Mouse (Mus musculus) CD4-positive, CD25-positive, alpha-beta regulatory T cell, adult 4 months (primary cell): Measurements from ENCODE around the gene Kcnab2. TPM values are rescaled to one million over a fixed set of nuclear protein-coding genes. Genes with fewer than 3 reads are reported as not detected.

ENCODE experiments used
- ATAC-seq: one replicate; pipeline ENCODE4 v1.8.0; 2017
- polyA plus RNA-seq, 2 experiments: library from polyadenylated mRNA; unstranded; fragments of 100-300 nt; shearing (Covaris generic); gene quantifications; one replicate each; pipeline ENCODE4 v1.2.1; 2017

Gene Kcnab2
- polyA plus RNA-seq, 2 experiments from 2014 or later: 99.7 to 140 TPM

DNA sequence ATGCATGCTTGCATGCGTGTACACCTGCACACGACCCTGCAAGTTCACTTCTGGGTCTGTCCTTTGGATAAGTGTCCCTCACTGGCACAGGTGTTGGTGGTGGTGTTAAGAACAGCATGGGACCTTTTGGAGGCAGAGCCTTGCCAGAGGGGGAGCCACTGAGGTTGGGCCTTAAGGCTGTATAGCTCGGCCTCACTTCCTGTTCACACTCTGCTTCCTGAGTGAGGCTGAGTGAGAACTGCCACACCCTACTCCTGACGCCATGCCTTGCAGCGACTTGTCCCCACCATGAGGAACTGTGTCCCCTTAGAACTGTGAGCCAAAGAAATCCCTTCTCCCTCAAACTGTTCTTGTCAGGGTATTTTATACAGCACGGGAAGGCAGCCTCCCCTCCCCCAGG lies 26.3 kb downstream of the Kcnab2 start:
- no peak for ATAC-seq

DNA sequence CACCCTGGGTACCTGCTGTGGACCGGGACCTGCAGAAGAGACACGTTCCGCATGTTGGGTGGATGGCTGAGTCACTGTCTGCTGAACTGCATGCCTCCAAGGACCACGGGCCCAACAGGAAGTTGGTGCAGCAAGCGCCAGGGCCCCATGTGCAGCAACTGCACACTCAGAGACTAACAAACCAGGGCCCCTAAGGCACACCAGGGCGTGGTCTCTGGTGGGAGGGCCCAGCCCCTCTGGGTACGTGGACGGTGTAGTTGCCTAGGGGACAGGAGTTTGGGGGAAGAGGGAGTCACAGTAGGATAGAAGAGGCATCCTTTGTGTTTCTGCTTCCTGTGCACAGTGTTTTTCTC lies 29.0 kb downstream of the Kcnab2 start:
- peak; percentile 79 for ATAC-seq

DNA sequence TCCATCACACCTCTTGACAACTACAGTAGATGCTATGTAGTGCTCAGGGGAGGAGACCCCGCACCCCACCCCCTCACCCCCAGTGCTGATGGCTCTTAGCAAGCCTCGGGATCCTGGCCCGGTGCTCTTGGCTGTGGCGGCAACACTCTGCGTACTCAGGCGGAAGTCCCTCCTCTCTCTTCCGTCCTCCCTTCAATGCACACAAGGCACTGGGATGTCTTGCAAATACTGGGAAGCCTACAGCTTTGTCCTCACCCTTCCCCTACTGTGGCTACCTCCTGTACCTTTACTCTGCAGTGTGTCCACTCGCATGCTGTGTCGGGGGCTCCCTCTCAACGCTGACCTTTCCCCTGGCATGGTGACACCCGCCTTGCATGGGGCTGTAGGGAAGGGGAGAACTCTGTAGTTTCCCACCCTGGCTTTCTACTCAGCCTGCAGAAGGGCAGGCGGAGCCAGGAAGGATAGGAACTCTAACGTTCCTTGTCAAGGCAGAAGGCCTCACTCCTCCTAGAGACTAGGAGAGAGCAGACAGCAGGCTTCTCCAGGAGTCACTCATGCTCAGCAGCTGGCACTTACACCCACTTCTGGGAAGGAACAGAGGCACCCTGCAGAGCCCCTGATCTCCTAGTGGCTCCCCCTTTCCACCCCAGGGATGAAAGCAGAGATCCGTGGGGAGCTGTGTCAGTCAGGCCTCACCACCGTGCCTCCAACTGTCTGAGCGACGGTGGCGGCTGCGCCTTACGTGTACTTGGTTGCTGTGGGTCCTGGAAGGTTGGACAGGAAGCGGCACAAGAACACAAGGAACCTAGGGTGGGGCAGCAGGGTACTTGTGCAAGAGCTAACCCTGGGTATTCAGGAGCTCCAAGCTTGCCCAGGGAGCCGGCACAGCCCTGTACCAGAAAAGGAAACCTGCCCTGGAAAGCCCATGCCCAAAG lies 29.7 kb downstream of the Kcnab2 start:
- ATAC-seq: peak; percentile 23

DNA sequence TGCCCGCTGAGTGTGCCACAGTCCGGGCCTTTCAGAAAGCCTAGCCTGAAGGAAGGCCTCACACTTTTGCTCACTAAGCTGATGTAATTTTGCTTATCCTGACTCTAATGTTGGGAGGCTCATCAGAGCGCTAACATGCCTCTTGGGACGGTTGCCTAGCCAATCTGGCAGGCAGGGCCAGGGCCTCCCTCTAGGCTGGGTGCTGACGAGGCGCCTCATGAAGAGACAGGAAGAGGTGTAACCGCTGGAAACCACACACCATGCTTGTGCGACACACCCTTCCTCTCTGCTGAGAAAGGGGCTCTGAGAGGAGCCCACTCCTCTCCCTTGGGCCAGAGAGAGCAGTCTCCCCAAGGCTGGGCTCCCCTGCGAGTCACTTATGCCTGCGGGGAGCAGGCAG lies 31.5 kb downstream of the Kcnab2 start:
- ATAC-seq: peak; percentile 81

DNA sequence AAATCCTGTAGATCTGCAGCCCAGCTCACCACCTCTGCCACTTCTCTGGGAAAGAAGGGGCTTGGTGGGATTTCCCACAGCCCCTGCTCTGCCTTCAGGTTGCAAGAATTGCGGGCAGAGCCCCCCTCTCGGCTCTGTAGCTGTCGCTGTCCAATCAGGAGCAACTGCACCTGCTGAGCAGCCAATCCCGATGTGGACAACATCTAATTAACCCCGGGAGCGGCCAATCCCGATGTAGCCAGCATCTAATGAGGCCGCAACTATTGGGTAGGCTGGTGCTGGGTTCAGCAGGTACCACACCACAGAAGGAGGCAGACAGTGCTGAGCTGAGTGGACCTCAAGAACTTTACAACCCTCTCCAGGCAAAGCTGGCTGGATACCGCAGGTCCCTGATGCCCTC lies 36.1 kb downstream of the Kcnab2 start:
- no peak for ATAC-seq

DNA sequence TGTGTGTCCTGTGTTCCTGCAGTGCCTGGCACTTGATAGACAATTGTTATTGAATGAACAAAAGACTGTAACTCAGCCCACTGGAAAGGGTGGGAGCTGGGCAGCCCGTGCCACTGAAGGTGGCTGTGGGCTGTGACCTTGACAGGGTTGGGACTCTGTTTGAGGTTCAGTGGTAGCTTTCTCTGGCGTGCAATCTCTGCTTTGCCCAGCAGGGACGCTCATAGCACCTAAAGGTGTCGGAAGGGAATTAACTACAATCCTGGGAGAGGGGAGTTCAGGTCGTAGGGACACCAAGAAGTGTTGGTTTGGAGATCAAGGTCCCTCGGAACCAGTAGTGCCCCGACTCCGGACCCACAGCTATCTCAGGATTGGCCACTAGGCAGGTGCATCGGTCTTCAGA lies 36.8 kb downstream of the Kcnab2 start:
- no peak for ATAC-seq

DNA sequence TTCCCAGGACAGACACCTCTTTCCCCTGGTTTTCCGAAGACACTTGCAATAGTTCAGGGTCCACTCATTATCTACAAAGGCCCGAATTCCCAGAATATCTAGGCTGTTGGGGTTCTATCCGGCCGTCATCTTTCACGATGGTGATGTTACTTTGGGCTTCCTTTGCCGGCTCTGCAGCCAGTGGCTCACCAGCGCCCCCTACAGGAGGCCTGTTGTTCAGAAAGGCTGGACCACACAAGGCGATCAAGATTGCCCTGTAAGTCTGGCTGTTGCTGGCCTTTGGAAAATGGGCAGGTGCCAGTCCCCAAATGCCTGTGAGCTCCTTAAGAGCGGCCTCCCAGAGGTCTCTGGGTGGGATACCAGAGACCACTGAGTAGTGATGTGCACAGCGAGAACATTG lies 42.4 kb downstream of the Kcnab2 start:
- peak; percentile 62 for ATAC-seq

DNA sequence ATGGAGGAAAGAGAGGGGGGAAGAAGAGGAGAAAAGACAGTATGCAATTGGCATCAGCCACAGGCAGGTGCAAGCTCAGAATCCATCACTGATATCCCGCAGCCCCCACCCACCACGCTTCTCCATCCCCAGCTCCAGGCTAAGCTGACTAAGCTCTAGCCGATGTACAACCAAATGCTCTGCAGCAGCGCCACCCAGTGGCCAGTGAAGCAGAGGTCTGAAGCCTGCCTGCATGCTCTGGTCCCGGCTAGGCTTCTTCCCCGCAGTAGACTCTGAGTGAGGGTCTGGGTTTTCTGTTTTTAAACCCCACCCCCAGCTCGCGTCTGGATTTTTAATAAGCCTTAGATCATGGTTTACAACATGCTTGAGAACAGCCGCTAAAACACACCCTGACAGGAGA lies 42.8 kb downstream of the Kcnab2 start:
- ATAC-seq: peak; percentile 71

DNA sequence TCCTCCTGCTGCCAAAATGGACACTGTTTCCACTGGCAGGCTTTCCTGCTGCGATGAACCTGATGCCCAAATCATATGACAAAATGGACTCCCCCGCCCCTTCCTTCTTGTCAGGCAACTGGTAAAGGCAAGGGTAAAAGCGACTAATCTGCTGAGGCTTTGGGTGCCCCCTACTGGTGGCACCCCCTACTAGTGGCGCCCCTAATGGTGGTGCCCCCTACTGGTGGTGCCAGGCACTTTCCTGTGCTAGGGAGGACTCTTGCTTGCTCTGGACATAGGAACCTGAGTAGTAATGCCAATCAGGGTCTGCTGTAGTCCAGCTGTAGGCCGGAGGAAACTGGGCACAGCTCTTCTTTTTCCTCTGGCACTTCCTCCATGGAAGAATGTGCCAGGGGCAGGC lies 45.4 kb downstream of the Kcnab2 start:
- ATAC-seq: peak; percentile 48

DNA sequence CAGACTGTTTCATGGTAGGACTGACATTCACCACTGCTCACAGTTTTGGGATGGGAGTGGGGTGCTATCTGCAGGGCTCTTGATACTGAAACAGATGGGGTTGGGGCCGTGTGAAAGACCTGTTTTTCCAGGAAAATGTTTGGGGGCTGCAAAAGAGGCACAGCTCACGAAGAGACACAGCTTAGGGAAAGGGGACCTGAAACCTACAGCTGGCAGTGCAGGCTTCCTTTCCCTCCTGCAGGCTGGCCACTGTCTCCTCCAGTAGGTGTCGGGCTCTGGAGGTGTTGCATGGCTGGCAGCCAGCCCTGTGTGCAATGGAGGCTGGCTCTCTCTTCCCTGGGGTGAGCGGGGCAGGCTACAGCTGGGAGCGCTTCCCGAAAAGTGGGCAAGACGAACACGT lies 49.4 kb downstream of the Kcnab2 start:
- no peak for ATAC-seq

DNA sequence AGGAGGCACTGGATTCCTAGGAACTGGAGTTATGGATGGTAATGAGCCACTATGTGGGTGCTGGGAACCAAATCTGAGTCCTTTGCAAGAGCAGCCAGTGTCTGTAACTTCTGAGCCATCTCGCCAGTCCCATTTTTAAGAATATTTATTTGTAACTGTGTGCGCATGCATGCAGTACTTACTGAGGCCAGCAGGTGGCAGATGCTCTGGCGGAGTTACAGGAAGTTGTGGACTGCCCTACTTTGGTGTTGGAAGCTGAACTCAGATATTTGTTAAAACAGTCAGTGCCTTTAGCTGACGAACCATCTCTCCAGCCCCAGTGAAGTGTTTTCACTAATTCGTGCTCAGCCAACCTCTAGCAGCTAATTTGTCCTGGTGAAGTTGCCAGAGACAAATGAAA lies 52.7 kb downstream of the Kcnab2 start:
- ATAC-seq: peak; percentile 43

DNA sequence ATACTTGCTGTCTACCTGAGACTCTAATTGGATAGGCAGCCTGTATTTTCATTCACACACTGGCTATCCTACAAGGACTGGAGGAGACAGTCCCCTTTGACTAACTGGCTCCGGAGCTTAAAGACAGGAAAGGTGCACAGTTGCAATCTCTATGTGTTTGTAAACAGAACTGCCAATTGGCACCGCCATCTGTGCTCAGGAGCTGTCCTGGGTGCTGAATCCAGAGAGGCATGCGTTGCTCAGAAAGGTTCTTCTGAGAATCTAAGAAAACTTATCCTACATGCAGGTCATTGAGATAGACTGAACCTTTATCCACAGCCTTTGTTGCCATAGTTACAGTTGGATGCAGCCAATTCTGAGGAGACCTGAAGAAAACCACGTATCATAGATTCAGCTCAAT lies 53.3 kb downstream of the Kcnab2 start:
- ATAC-seq: no peak

DNA sequence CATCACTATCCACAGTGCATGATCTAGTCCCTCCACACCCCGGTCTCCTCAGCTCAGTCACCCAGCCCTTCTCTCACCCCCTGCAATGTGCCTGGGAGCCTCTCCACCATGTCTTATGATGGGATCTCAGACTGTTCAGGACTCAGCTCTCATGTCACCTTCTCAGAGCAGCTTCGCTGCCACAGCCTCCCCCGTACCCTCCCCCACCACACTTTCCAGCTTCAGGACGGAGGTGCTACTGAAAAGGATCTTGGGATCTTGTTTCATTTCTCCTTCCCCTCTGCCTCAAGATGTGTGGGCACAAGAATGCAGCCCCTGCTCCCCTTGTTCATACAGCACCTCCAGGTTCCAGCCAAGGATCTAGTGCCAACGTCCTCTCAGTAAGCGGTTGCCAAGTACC lies 54.1 kb downstream of the Kcnab2 start:
- no peak for ATAC-seq

DNA sequence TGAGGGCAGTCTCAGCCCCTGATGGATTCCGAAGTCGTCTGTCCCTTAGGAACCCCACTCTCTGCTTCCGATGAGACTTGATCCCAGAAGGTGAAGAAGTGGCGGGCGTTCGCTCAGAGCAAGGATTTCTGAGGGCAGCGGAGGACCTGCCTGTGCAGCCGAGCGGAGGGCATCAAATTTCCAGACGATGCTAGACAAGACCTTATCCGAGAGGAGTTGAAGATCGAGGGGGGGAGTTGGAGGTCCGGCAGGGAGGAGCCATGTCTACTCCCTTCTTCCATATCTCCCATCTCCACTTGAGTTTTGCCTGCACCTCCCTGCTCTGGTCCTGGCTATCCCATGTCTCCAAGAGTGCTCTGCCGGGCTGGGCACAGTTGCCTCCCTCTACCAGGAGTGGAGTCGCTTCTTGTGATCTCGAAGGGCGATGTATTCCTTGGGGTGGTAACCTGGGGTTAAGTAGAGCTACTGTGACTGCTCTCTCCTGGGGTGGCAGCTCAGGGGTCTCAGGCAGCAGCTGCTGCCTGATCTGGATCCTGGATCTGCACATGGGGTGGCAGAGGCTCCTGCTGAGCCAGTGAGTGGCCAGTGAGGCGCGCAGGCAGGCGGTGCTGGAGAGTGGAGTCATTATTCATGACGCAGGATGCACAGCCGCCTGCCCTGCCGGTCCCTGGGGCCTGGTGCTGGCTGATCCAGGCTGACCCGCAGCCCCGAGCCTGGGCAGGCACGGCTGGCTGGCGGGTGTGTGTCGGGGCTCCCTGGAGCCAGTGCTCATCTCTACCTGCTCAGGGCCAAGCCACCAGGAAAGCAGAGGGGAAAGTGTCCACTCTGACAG lies 59.2 kb downstream of the Kcnab2 start:
- no peak for ATAC-seq

DNA sequence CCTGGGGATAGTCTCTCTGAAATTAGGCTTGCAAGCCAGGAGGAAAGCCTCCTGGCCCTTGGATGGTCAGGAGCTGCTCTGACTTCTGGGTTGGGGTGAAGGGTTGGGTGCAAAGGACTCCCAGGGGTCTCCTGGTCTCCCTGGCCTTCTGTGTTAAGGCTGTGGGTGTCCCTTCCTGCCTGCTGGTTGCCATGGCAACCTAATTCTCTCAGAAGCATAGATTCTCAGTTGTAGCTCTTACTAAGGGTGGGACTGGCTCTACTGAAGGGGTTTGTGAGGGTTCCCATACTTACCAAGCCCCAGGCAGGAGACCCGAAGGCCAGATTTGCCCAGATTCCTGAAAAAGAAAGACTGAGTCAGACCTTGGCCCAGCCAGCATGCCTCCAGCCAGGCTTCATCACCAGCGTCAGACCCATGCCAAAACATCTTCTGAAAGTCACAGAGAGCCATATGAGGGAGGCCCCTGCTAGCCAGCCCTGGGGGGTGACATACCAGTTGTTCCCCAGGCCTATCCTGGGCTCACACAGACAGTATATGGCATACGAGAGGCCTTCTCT lies 65.1 kb downstream of the Kcnab2 start:
- no peak for ATAC-seq

DNA sequence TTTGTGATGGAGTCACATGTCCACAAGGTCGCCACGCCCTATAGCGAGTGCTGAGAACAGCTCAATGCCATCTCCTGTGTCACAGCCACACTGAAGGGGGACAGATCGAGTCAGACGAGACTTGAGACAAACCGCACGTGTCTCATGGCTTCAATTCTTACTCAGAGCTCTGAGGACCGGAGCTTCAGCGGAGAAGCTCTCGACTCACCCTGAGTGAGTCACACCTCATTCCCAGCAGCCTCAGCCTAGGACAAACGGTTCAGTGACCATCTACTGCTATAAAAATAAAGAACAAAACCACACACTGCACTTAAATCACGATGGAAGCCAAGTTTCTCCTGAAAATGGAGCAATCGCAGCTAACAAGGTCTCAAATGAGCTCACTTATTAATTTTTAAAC lies 66.7 kb downstream of the Kcnab2 start:
- ATAC-seq: no peak

DNA sequence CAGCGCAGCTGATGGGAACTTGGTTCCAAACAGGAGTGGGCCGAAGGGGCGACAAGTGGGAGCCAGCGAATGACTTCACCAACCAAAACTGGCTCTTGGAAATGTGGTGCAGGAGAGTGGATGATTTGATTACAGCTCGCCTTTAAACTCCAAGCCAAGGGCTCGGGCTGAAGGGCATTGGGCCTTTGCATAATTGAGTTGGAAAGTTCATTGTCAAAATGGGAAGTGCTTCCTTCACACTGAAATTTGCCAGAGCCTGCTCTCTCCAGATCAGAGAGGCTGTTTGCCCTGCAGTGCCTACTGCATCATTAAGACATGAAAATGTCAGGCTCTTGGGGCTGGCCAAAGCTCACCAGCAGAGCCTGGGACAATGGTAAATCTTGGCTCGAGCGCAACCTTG lies 71.1 kb downstream of the Kcnab2 start:
- no peak for ATAC-seq

DNA sequence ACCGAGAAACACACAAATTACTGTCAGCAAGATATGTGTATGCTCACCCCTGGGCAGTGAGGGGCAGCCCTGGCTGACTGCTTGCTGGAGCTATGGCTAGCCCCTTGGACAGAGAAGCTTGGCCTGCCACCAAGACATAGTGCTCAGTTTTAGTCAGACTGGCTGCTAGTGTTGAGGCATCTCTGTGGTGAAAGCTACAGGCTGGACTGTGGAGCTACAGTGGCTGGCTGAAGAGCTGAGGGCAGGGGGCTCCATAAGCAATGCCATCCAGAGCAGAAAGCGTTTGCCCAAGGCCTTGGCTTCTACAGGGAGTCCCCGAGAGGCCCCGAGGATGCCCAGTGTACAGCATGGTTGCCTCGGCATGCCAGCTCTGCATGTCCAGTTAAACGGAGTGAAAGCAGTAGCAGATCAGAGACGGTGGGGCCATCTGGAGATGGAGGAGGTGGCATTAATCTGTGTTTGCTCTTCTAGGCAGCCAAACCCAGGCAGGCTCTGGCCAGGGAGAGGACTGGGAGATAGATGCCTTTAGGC lies 71.9 kb downstream of the Kcnab2 start:
- no peak for ATAC-seq

DNA sequence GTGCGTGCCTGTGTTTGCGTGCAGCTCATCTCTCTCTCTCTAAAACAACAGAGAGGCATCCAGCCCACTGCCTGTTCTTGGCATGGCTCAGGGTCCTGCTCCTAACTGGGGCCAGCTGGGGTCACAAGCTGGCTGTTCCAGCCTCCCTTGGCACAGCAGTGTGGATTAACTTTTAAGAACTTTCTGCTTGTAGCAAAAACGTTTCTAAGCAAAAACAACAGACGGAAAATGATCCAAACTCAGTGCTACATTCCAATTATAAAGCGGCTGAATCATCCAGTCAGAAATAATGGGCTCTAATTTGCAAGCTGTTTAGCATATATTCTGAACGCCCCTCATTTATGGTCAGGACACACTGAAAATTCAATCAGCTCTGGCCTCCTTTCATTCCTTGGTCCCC lies 72.5 kb downstream of the Kcnab2 start:
- ATAC-seq: no peak

DNA sequence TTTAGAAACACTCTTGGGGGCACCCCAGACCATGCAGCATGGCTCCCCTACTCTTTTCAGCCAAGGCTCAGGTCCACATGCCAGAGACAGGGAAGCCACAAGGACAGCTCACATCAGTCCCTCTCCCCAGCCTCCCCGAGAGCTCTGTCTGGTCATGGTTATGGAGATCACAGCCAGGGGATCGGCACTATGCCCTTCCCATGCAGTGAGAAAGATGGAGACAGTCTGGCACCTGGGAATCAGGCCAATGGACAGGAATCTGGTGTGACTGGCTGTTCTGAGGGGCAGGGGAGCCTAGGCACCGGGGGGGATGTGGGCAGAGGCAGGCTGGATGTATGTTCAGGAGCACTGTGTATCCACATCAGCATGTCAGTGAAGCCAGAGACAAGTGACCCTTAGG lies 78.7 kb downstream of the Kcnab2 start:
- no peak for ATAC-seq

DNA sequence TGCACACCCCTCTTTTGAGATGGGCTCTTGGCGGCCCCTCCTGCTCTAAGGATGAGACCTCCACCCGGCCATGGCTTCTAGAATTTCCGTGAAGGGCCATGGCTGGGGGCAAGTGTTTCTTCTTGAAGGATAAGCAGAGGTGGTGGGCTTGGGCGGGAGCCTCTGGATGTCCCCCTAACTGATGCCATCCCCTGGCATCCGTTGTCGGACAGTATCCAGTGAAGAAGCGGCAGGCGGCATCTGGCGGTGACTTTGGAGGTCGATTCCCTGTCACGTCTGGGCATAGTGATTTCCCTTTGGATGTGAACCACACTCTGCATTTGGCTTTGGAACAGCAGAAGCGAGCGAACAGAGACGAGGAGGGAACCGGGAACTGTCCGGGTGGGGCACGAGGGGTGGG lies 85.0 kb downstream of the Kcnab2 start:
- no peak for ATAC-seq

DNA sequence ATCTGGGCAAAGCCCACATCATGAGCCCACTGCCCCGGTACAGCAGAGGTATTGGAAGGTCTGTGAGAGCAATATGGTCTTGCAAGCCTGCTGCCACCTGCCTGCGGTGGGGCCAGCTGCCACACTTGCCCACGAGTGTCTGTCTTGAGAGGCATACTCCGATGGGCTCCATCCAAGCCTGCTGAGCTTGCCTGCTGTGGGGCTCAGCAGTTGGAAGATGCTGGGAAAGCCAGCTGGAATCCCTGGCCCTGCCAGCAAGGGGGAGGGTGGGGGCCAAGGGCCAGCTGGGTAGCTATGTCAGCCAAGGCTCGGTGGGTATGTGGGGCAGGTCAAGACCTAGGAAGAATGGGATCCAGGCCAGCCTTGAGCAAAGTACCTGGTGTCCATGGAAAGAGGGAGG lies 85.5 kb downstream of the Kcnab2 start:
- ATAC-seq: no peak

DNA sequence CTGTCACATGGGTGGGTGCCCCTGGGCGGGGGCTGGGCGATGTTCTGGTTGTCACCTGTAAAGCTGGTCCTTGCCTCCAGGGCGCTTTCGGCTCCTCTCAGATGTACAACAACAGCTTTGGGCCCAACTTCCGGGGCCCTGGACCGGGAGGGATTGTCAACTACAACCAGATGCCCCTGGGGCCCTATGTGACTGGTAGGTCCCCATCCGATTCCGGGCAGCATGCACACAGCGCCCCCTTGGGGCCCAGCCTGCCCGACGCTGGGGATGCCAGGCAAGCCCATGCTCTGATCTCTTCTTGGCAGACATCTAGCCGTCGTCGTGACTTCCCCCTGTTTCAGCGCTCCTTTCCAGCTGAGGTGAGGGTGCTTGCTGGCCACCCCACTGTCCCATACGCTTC lies 92.0 kb downstream of the Kcnab2 start:
- ATAC-seq: no peak
